Mouse (Mus musculus): ENCODE results near the gene Aebp2. TPM values are rescaled to one million over a fixed set of nuclear protein-coding genes. Genes with fewer than 3 reads are reported as not detected.

Aebp2 gene
- polyA plus RNA-seq, 1 experiment from 2014 or later = 7.2 TPM

GRCm38 (mm10) chr6:140677960-140678359, 55.5 kb downstream of the Aebp2 start:
- Histone ChIP-seq H3K4me3 (replicated peaks) (no peak overlapping the region), H3K27me3 (replicated peaks) (0 out of 2 replicates have a peak, but pooled peaks cover 4% of the 10 kb centered on the region), H3K27ac (replicated peaks) (peak overlapping the region; percentile 58), H3K9ac (replicated peaks) (no peak overlapping the region), H3K9me3 (replicated peaks) (no peaks in the 10 kb centered on the region), H3K36me3 (no peaks in the 10 kb centered on the region), H3K4me2 (no peak overlapping the region), H3K4me1 (peaks cover 34% of the 10 kb centered on the region)
- WGBS = 72% methylated on average over 9 of the region's 9 CpGs
- ATAC-seq (ENCODE audit: low FRiP score) = no peak

- Histone ChIP-seq H3K4me1 (peaks cover 36% of the 10 kb centered on the region), H3K4me2 (peak overlapping the region; percentile 21; the same call in 1 of the 2 replicates), H3K27me3 (replicated peaks) (0 out of 2 replicates have a peak, but pooled peaks cover 4% of the 10 kb centered on the region), H3K36me3 (no peaks in the 10 kb centered on the region), H3K9ac (replicated peaks) (no peak overlapping the region), H3K9me3 (replicated peaks) (no peaks in the 10 kb centered on the region), H3K4me3 (replicated peaks) (no peak overlapping the region), H3K27ac (replicated peaks) (peak overlapping the region; percentile 58)
- WGBS = 16% methylated on average over 15 of the region's 15 CpGs
- peak; percentile 70 for ATAC-seq (ENCODE audit: low FRiP score)
These were observed 56.3 kb downstream of the Aebp2 start for GRCm38 (mm10) chr6:140678658-140679271.

GRCm38 (mm10) chr6:140680713-140681112, 58.2 kb downstream of the Aebp2 start:
- H3K4me2 ChIP-seq = no peak overlapping the region
- no peaks in the 10 kb centered on the region for H3K36me3 ChIP-seq
- H3K9ac ChIP-seq (replicated peaks) = no peak overlapping the region
- H3K4me3 ChIP-seq (replicated peaks) = no peak overlapping the region
- no peak overlapping the region for H3K27ac ChIP-seq (replicated peaks)
- no peak for ATAC-seq (ENCODE audit: low FRiP score)
- 49% methylated on average over 7 of the region's 7 CpGs for WGBS
- H3K9me3 ChIP-seq (replicated peaks) = no peaks in the 10 kb centered on the region
- H3K27me3 ChIP-seq (replicated peaks) = 0 out of 2 replicates have a peak, but pooled peaks cover 4% of the 10 kb centered on the region
- peaks cover 36% of the 10 kb centered on the region for H3K4me1 ChIP-seq

- Histone ChIP-seq H3K9me3 (replicated peaks) (no peaks in the 10 kb centered on the region), H3K4me1 (peaks cover 28% of the 10 kb centered on the region), H3K27me3 (replicated peaks) (0 out of 2 replicates have a peak, but pooled peaks cover 4% of the 10 kb centered on the region), H3K36me3 (no peaks in the 10 kb centered on the region), H3K4me3 (replicated peaks) (no peak overlapping the region), H3K9ac (replicated peaks) (no peak overlapping the region), H3K27ac (replicated peaks) (no peak overlapping the region), H3K4me2 (peak overlapping the region; percentile 7; the same call in 1 of the 2 replicates)
- 32% methylated on average over 13 of the region's 13 CpGs for WGBS
- ATAC-seq (ENCODE audit: low FRiP score) = no peak
These were observed 60.4 kb downstream of the Aebp2 start for GRCm38 (mm10) chr6:140682829-140683228.

- Histone ChIP-seq H3K4me2 (no peak overlapping the region), H3K27ac (replicated peaks) (no peak overlapping the region), H3K9ac (replicated peaks) (no peak overlapping the region), H3K27me3 (replicated peaks) (0 out of 2 replicates have a peak, but pooled peaks cover 4% of the 10 kb centered on the region), H3K4me3 (replicated peaks) (no peak overlapping the region), H3K9me3 (replicated peaks) (no peaks in the 10 kb centered on the region), H3K4me1 (peaks cover 13% of the 10 kb centered on the region), H3K36me3 (no peaks in the 10 kb centered on the region)
- WGBS = 89% methylated on average over 11 of the region's 11 CpGs
- no peak for ATAC-seq (ENCODE audit: low FRiP score)
These were observed 61.9 kb downstream of the Aebp2 start for GRCm38 (mm10) chr6:140684403-140684802.

- H3K27ac ChIP-seq (replicated peaks) = no peak overlapping the region; the same call in 1 of the 2 replicates
- no peak overlapping the region for H3K4me3 ChIP-seq (replicated peaks)
- H3K4me2 ChIP-seq = no peak overlapping the region
- no peaks in the 10 kb centered on the region for H3K27me3 ChIP-seq (replicated peaks)
- 79% methylated on average over 16 of the region's 16 CpGs for WGBS
- H3K9ac ChIP-seq (replicated peaks) = no peak overlapping the region
- no peak for ATAC-seq (ENCODE audit: low FRiP score)
- H3K9me3 ChIP-seq (replicated peaks) = no peaks in the 10 kb centered on the region
- peaks cover 4% of the 10 kb centered on the region; the same call in 1 of the 2 replicates for H3K4me1 ChIP-seq
- no peaks in the 10 kb centered on the region for H3K36me3 ChIP-seq
These were observed 67.3 kb downstream of the Aebp2 start for GRCm38 (mm10) chr6:140689617-140690404.

GRCm38 (mm10) chr6:140692160-140692559, 69.7 kb downstream of the Aebp2 start:
- Histone ChIP-seq H3K9me3 (replicated peaks) (no peaks in the 10 kb centered on the region), H3K36me3 (no peaks in the 10 kb centered on the region), H3K4me2 (no peak overlapping the region), H3K4me3 (replicated peaks) (no peak overlapping the region), H3K9ac (replicated peaks) (no peak overlapping the region), H3K27ac (replicated peaks) (no peak overlapping the region), H3K4me1 (peaks cover 22% of the 10 kb centered on the region), H3K27me3 (replicated peaks) (no peaks in the 10 kb centered on the region)
- WGBS = 89% methylated on average over 6 of the region's 6 CpGs
- ATAC-seq (ENCODE audit: low FRiP score) = no peak

- H3K27me3 ChIP-seq (replicated peaks) = no peaks in the 10 kb centered on the region
- H3K4me1 ChIP-seq = peaks cover 21% of the 10 kb centered on the region
- H3K36me3 ChIP-seq = no peaks in the 10 kb centered on the region
- WGBS = 24% methylated on average over 12 of the region's 12 CpGs
- H3K27ac ChIP-seq (replicated peaks) = peak overlapping the region; percentile 54; the same call in 1 of the 2 replicates
- peak; percentile 56 for ATAC-seq (ENCODE audit: low FRiP score)
- H3K4me2 ChIP-seq = peak overlapping the region; percentile 31
- no peaks in the 10 kb centered on the region for H3K9me3 ChIP-seq (replicated peaks)
- no peak overlapping the region for H3K9ac ChIP-seq (replicated peaks)
- H3K4me3 ChIP-seq (replicated peaks) = no peak overlapping the region
These were observed 73.9 kb downstream of the Aebp2 start for GRCm38 (mm10) chr6:140696192-140696879.

- Histone ChIP-seq H3K9me3 (replicated peaks) (no peaks in the 10 kb centered on the region), H3K9ac (replicated peaks) (no peak overlapping the region), H3K4me3 (replicated peaks) (no peak overlapping the region), H3K27ac (replicated peaks) (no peak overlapping the region; the same call in 1 of the 2 replicates), H3K4me1 (peaks cover 20% of the 10 kb centered on the region), H3K36me3 (no peaks in the 10 kb centered on the region), H3K27me3 (replicated peaks) (no peaks in the 10 kb centered on the region), H3K4me2 (no peak overlapping the region)
- WGBS = 74% methylated on average over 11 of the region's 11 CpGs
- ATAC-seq (ENCODE audit: low FRiP score) = 0 out of 2 replicates have a peak, but pooled peaks have one; percentile 30
These were observed 75.5 kb downstream of the Aebp2 start for GRCm38 (mm10) chr6:140697994-140698393.

GRCm38 (mm10) chr6:140698596-140698995, 76.1 kb downstream of the Aebp2 start:
- no peak for ATAC-seq (ENCODE audit: low FRiP score)
- Histone ChIP-seq H3K9ac (replicated peaks) (no peak overlapping the region), H3K4me1 (peaks cover 20% of the 10 kb centered on the region), H3K9me3 (replicated peaks) (no peaks in the 10 kb centered on the region), H3K4me2 (no peak overlapping the region), H3K27me3 (replicated peaks) (no peaks in the 10 kb centered on the region), H3K36me3 (no peaks in the 10 kb centered on the region), H3K4me3 (replicated peaks) (no peak overlapping the region), H3K27ac (replicated peaks) (no peak overlapping the region)
- WGBS = 94% methylated on average over 1 of the region's 1 CpGs

GRCm38 (mm10) chr6:140701259-140701658, 78.8 kb downstream of the Aebp2 start:
- no peak for ATAC-seq (ENCODE audit: low FRiP score)
- Histone ChIP-seq H3K4me2 (no peak overlapping the region), H3K27ac (replicated peaks) (no peak overlapping the region), H3K4me1 (peaks cover 11% of the 10 kb centered on the region), H3K4me3 (replicated peaks) (no peak overlapping the region), H3K9me3 (replicated peaks) (no peaks in the 10 kb centered on the region), H3K9ac (replicated peaks) (no peak overlapping the region), H3K27me3 (replicated peaks) (no peaks in the 10 kb centered on the region), H3K36me3 (no peaks in the 10 kb centered on the region)
- 77% methylated on average over 6 of the region's 6 CpGs for WGBS
